Mouse (Mus musculus): ENCODE measurements around the gene Cntn4. TPM values are rescaled to one million over a fixed set of nuclear protein-coding genes. Genes with fewer than 3 reads are reported as not detected.
"Not testable (repeated sequence)": the region's sequence is repeated elsewhere in the genome, so short reads cannot be mapped to it uniquely, and the experiment has no call there.

Gene Cntn4
- polyA plus RNA-seq, 1 experiment, result 0.12 TPM

DNA sequence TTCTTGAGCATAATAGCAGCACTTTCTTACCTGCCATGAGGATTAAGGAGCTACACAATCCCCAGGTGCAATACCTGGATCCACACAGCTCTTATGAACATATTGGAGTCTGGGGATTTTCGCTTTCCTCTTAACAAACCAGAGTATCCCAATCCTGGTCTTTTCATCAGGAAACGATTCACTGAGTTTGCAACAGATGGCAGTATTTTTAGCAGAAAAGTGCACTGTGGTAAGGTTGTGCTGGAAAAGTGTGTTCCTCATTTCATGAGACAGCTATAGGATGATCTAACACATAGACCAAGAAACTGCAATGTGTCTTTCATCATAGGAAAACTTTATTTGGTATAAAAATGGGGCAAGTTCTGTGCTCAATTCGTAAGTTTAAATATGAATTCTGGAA, 659.3 kb downstream of the Cntn4 start:
- no peak for DNase-seq
- WGBS, result 77% methylated on average over 3 of the region's 3 CpGs
- H3K4me1 ChIP-seq (ENCODE audit: control insufficient read depth, insufficient read depth, low read length), result no peaks in the 10 kb centered on the region
- H3K4me3 ChIP-seq (replicated peaks; ENCODE audit: extremely low read depth, low read depth, low read length), result no peak overlapping the region
- no peak for TF ChIP-seq POLR2A (IDR thresholded peaks at IDR 0.05; ENCODE audit: borderline replicate concordance, extremely low read depth, low read depth, low read length)
- TF ChIP-seq CTCF (IDR thresholded peaks at IDR 0.05; ENCODE audit: insufficient read depth, low read length), result no peak

GRCm38 (mm10) chr6:106337829-106338228, 660.4 kb downstream of the Cntn4 start:
- Histone ChIP-seq H3K4me1 (ENCODE audit: control insufficient read depth, insufficient read depth, low read length) (no peaks in the 10 kb centered on the region), H3K4me3 (replicated peaks; ENCODE audit: extremely low read depth, low read depth, low read length) (no peak overlapping the region)
- TF ChIP-seq CTCF (IDR thresholded peaks at IDR 0.05; ENCODE audit: insufficient read depth, low read length) (no peak), POLR2A (IDR thresholded peaks at IDR 0.05; ENCODE audit: borderline replicate concordance, extremely low read depth, low read depth, low read length) (no peak)
- DNase-seq, result no peak

DNA sequence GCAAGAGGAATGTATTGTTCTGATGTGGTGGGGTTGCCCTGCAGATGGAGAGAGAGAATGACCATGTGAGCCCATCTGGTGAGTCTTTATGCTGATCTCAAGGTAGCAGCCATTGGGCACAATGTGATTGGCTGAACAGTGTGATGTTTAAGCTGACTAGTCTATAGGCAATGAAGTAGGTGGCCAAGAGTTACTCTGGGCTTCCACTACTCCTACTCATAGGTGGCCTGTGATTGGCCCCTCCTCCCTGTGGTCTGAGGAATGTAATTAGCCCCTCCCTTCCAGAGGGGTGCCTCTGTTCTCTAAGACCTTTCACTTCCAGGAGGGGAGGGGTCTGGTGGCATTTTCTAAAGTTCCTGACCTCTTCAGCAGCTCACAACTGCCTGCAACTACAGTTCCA, 663.7 kb downstream of the Cntn4 start:
- no peak for DNase-seq
- TF ChIP-seq CTCF (IDR thresholded peaks at IDR 0.05; ENCODE audit: insufficient read depth, low read length), result no peak
- no peak for TF ChIP-seq POLR2A (IDR thresholded peaks at IDR 0.05; ENCODE audit: borderline replicate concordance, extremely low read depth, low read depth, low read length)
- H3K4me1 ChIP-seq (ENCODE audit: control insufficient read depth, insufficient read depth, low read length), result no peaks in the 10 kb centered on the region
- no peak overlapping the region for H3K4me3 ChIP-seq (replicated peaks; ENCODE audit: extremely low read depth, low read depth, low read length)

DNA sequence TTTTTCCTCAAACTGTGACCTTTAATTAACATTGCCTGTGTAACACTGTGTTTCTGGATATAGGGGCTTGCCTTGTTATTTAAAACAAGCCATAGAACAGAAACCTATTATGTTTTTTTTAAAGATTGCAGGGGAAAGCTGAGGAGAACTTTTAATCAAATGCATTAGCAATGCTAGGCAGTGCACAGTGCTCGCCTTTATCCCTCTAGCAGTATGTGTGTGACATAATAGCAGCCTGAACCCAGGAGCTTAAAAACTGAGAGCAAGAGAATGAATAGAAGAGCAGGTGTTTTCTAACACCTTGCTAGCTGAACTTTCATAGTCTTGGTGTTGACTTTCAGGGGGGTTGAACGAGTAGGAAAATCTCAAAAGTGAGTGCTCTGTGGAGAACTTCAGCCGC, 672.6 kb downstream of the Cntn4 start:
- TF ChIP-seq CTCF (IDR thresholded peaks at IDR 0.05; ENCODE audit: insufficient read depth, low read length) (no peak), POLR2A (IDR thresholded peaks at IDR 0.05; ENCODE audit: borderline replicate concordance, extremely low read depth, low read depth, low read length) (no peak)
- no peak for DNase-seq
- Histone ChIP-seq H3K4me1 (ENCODE audit: control insufficient read depth, insufficient read depth, low read length) (no peaks in the 10 kb centered on the region), H3K4me3 (replicated peaks; ENCODE audit: extremely low read depth, low read depth, low read length) (no peak overlapping the region)
- 46% methylated on average over 3 of the region's 3 CpGs for WGBS

DNA sequence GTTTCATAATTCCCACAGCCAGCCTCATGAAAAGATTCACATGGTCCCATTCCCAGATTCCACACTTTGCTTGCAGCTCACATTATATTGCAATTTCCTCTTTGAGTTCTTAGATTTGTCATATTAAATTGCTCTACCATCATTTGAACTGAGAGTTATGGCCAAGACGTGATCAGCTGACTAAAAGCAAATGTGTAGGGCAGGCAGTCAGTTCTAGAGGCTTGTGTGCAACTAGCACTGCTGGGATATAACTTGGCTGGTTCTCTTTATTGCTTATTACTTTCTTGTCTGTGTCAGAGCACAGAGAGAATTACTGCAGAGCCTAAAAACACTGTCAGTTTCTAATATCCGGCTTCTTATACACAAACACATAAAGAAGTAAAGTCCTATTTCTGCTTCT, 673.9 kb downstream of the Cntn4 start:
- no peak for DNase-seq
- 74% methylated on average over 2 of the region's 2 CpGs for WGBS
- no peak overlapping the region for H3K4me3 ChIP-seq (replicated peaks; ENCODE audit: extremely low read depth, low read depth, low read length)
- no peak for TF ChIP-seq POLR2A (IDR thresholded peaks at IDR 0.05; ENCODE audit: borderline replicate concordance, extremely low read depth, low read depth, low read length)
- no peak for TF ChIP-seq CTCF (IDR thresholded peaks at IDR 0.05; ENCODE audit: insufficient read depth, low read length)
- no peaks in the 10 kb centered on the region for H3K4me1 ChIP-seq (ENCODE audit: control insufficient read depth, insufficient read depth, low read length)

GRCm38 (mm10) chr6:106358801-106359200, 681.3 kb downstream of the Cntn4 start:
- not testable (repeated sequence) for H3K4me3 ChIP-seq (replicated peaks; ENCODE audit: extremely low read depth, low read depth, low read length); H3K4me1 ChIP-seq (ENCODE audit: control insufficient read depth, insufficient read depth, low read length); DNase-seq
- WGBS, result 81% methylated on average over 2 of the region's 2 CpGs

DNA sequence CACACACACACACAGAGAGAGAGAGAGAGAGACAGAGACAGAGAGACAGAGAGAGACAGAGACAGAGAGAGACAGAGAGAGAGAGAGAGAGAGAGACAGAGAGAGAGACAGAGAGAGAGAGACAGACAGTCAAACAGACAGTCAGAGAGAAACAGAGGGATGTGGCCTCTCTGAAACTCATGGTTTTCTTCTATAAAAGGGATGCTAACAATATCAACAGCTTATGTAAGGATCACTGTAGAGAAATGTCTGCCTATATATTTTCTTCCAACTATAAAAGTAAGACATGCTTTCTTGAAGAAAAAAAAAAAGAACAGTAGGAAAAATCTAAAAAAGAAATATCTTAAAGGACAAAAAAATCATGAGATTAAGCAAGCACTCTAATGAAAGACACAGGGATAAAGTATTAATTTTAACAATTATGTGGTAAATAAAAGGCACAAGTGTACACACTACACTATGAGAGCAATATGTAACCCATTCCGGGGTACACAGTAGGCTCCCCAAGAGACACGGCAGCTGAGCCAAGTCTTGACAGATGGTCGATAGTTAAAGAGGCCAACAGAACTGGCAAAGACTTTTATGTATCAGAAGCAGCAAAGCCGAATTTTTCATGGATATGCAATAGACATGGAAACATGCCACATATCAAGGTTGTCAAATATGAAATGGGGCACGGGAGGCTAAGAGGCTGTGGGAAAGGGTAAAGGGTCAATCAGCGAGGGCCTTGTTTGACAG, 704.0 kb downstream of the Cntn4 start:
- DNase-seq, result no peak
- TF ChIP-seq POLR2A (IDR thresholded peaks at IDR 0.05; ENCODE audit: borderline replicate concordance, extremely low read depth, low read depth, low read length) (no peak), CTCF (IDR thresholded peaks at IDR 0.05; ENCODE audit: insufficient read depth, low read length) (no peak)
- 55% methylated on average over 6 of the region's 6 CpGs for WGBS
- Histone ChIP-seq H3K4me3 (replicated peaks; ENCODE audit: extremely low read depth, low read depth, low read length) (no peak overlapping the region), H3K4me1 (ENCODE audit: control insufficient read depth, insufficient read depth, low read length) (no peaks in the 10 kb centered on the region)

DNA sequence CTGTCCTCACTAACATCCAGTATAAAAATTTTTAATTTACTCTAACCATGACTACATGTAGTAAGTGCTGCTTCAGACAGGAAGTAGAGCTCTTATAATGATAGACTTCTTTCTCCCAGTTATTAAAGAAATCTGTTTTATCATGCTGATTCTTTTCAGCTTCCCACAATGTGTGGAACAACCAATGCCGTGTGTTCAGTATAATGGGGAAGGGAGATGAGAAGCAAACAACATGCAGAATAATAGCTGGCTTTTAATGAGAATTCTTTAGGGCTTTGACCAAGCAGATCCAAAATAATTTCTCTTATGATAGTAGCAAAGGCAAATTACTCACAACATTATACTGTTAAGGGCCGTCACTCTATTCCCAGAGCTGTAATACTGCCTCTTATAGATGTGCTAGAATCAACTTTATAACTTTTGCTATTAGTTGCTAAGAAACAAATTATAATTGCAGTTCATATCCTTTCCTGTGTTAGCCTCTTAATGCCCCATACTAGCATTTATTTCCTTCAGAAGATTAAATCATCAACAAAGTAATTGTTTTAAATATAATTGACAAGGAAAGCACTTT, 710.5 kb downstream of the Cntn4 start:
- TF ChIP-seq POLR2A (IDR thresholded peaks at IDR 0.05; ENCODE audit: borderline replicate concordance, extremely low read depth, low read depth, low read length), result no peak
- TF ChIP-seq CTCF (IDR thresholded peaks at IDR 0.05; ENCODE audit: insufficient read depth, low read length), result no peak
- no peak for DNase-seq
- WGBS, result 80% methylated on average over 2 of the region's 2 CpGs
- H3K4me3 ChIP-seq (replicated peaks; ENCODE audit: extremely low read depth, low read depth, low read length), result no peak overlapping the region
- no peaks in the 10 kb centered on the region for H3K4me1 ChIP-seq (ENCODE audit: control insufficient read depth, insufficient read depth, low read length)

DNA sequence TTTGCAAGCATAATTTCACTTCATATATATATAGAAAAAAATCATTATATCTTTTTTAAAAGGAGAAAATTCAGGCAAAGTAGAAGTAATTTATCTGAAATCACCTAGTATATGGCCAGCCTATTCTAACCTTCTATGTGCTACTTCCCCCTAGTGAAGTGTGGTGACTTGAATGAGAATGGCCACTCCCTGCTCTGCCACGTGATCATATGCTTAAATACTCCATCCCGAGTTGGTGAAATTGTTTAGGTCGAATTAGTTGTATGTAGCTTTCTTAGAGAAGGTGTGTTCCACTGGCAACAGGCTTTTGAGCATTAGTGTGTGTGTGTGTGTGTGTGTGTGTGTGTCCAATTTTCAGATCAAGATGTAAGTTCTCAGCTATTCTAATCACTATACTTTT, 730.6 kb downstream of the Cntn4 start:
- 65% methylated on average over 3 of the region's 3 CpGs for WGBS
- TF ChIP-seq POLR2A (IDR thresholded peaks at IDR 0.05; ENCODE audit: borderline replicate concordance, extremely low read depth, low read depth, low read length), result no peak
- no peak for TF ChIP-seq CTCF (IDR thresholded peaks at IDR 0.05; ENCODE audit: insufficient read depth, low read length)
- H3K4me1 ChIP-seq (ENCODE audit: control insufficient read depth, insufficient read depth, low read length), result no peaks in the 10 kb centered on the region
- DNase-seq, result no peak
- H3K4me3 ChIP-seq (replicated peaks; ENCODE audit: extremely low read depth, low read depth, low read length), result no peak overlapping the region

- TF ChIP-seq CTCF (IDR thresholded peaks at IDR 0.05; ENCODE audit: insufficient read depth, low read length), result no peak
- no peak for TF ChIP-seq POLR2A (IDR thresholded peaks at IDR 0.05; ENCODE audit: borderline replicate concordance, extremely low read depth, low read depth, low read length)
- 68% methylated on average over 3 of the region's 3 CpGs for WGBS
- Histone ChIP-seq H3K4me3 (replicated peaks; ENCODE audit: extremely low read depth, low read depth, low read length) (no peak overlapping the region), H3K4me1 (ENCODE audit: control insufficient read depth, insufficient read depth, low read length) (no peaks in the 10 kb centered on the region)
- DNase-seq, result no peak
These were observed 731.2 kb downstream of the Cntn4 start for GRCm38 (mm10) chr6:106408634-106409033.
